Mouse (Mus musculus) stomach, postnatal 0 days (tissue): ENCODE measurements at regions not wholly inside any gene's neighbourhood (a gene's known extent, or its start where the extent isn't known, plus 50 kb on each side); places are given as distances from the start of the nearest gene placed in this dataset. TPM values are rescaled to one million over a fixed set of nuclear protein-coding genes. Genes with fewer than 3 reads are reported as not detected.

ENCODE experiments used
- ATAC-seq: fragments of 200-750 bp; cut with Nextera tagmentation; 2 replicates; pipeline ENCODE4 v1.8.0; 2017; ENCODE audit not compliant: low FRiP score, low TSS enrichment
- DNase-seq: peaks from one replicate; pipeline ENCODE4 v3.0.0-alpha.2; 2016; ENCODE audit warnings: low spot score
- H3K27ac ChIP-seq: fragments of 300-500 bp; sonication (generic); replicated peaks from 2 replicates; pipeline ENCODE4 v1.5.1; 2014; ENCODE audit warnings: mild to moderate bottlenecking, control low read depth
- H3K27me3 ChIP-seq: fragments of 300-500 bp; sonication (generic); 2 replicates; pipeline ENCODE4 v1.6.1; 2014; ENCODE audit warnings: low read length; ENCODE audit not compliant: control insufficient read depth, insufficient read depth
- H3K36me3 ChIP-seq: fragments of 300-500 bp; sonication (generic); 2 replicates; pipeline ENCODE4 v1.6.1; 2014; ENCODE audit warnings: low read length, mixed read lengths; ENCODE audit not compliant: control insufficient read depth, insufficient read depth
- H3K4me1 ChIP-seq: fragments of 300-500 bp; sonication (generic); replicated peaks from 2 replicates; pipeline ENCODE4 v1.6.1; 2014; ENCODE audit warnings: antibody characterized with exemption; ENCODE audit not compliant: control insufficient read depth, insufficient read depth
- H3K4me2 ChIP-seq: fragments of 300-500 bp; sonication (generic); replicated peaks from 2 replicates; pipeline ENCODE4 v1.6.1; 2014; ENCODE audit warnings: low read depth, mild to moderate bottlenecking, control low read depth, moderate library complexity
- H3K4me3 ChIP-seq: fragments of 300-500 bp; sonication (generic); 2 replicates; pipeline ENCODE4 v1.5.1; 2014; ENCODE audit warnings: low read depth, low read length, control low read depth
- H3K9ac ChIP-seq: fragments of 300-500 bp; sonication (generic); 2 replicates; pipeline ENCODE4 v1.6.1; 2014; ENCODE audit warnings: mild to moderate bottlenecking, low read length, control low read depth, mixed read lengths
- H3K9me3 ChIP-seq: fragments of 300-500 bp; sonication (generic); 2 replicates; pipeline ENCODE4 v1.6.1; 2016; ENCODE audit warnings: low read length; ENCODE audit not compliant: control insufficient read depth
- CTCF ChIP-seq: IDR thresholded peaks from 2 replicates; pipeline ENCODE4 v1.5.1; 2016; ENCODE audit warnings: antibody characterized with exemption, low read depth, mild to moderate bottlenecking, moderate library complexity
- EP300 ChIP-seq: optimal IDR thresholded peaks from 2 replicates; pipeline ENCODE3; 2016; ENCODE audit warnings: antibody characterized with exemption
- WGBS: fragments of 180-500 bp; shearing (Covaris S2); extraction: QIAGEN DNeasy Blood & Tissue Kit; methylation state at CpG from one replicate; pipeline ENCODE4 v1.1.7; 2014; 5-methylcytosine and 5-hydroxymethylcytosine counted together
- microRNA counts: library from miRNA; unstranded; fragments of <30 nt; microRNA quantifications from one replicate; lab custom pipeline; 2015
- microRNA-seq: library from miRNA; unstranded; fragments of <30 nt; microRNA quantifications from one replicate; pipeline ENCODE4, GENCODE M21; 2016

- Histone ChIP-seq H3K9me3 (no peaks in the 10 kb centered on the region), H3K4me2 (no peak overlapping the region), H3K4me1 (no peaks in the 10 kb centered on the region), H3K36me3 (no peaks in the 10 kb centered on the region), H3K27me3 (no peaks in the 10 kb centered on the region), H3K4me3 (no peak overlapping the region), H3K9ac (no peak overlapping the region), H3K27ac (no peak overlapping the region)
- TF ChIP-seq CTCF (no peak), EP300 (no peak)
- ATAC-seq (no peak), DNase-seq (no peak)
- 73% methylated on average over 7 of the region's 7 CpGs for WGBS
These were observed 65.3 kb upstream of the Ccdc85a start for GRCm38 (mm10) chr11:28649446-28649845.

- TF ChIP-seq CTCF (no peak), EP300 (no peak)
- H3K27ac ChIP-seq, result no peak overlapping the region
- no peak overlapping the region for H3K4me2 ChIP-seq
- H3K9me3 ChIP-seq, result no peaks in the 10 kb centered on the region
- DNase-seq, result no peak
- no peaks in the 10 kb centered on the region for H3K4me1 ChIP-seq
- 30% methylated on average over 3 of the region's 3 CpGs for WGBS
- no peak overlapping the region for H3K9ac ChIP-seq
- no peak overlapping the region for H3K4me3 ChIP-seq
- no peaks in the 10 kb centered on the region for H3K27me3 ChIP-seq
- no peaks in the 10 kb centered on the region for H3K36me3 ChIP-seq
- no peak for ATAC-seq
These were observed 64.8 kb upstream of the Ccdc85a start for GRCm38 (mm10) chr11:28648916-28649315.

GRCm38 (mm10) chr11:28639081-28639480 lies 55.0 kb upstream of the Ccdc85a start:
- Histone ChIP-seq H3K36me3 (no peaks in the 10 kb centered on the region), H3K9ac (no peak overlapping the region), H3K4me2 (no peak overlapping the region), H3K4me3 (no peak overlapping the region), H3K4me1 (no peaks in the 10 kb centered on the region), H3K27ac (no peak overlapping the region), H3K27me3 (no peaks in the 10 kb centered on the region), H3K9me3 (no peaks in the 10 kb centered on the region)
- no peak for TF ChIP-seq EP300
- ATAC-seq (no peak), DNase-seq (no peak)
- 87% methylated on average over 1 of the region's 1 CpGs for WGBS

- no peaks in the 10 kb centered on the region for H3K4me1 ChIP-seq
- H3K4me2 ChIP-seq, result no peak overlapping the region
- no peaks in the 10 kb centered on the region for H3K27me3 ChIP-seq
- no peaks in the 10 kb centered on the region for H3K36me3 ChIP-seq
- H3K9ac ChIP-seq, result no peak overlapping the region
- DNase-seq (no peak), ATAC-seq (no peak)
- TF ChIP-seq EP300 (no peak), CTCF (no peak)
- no peak overlapping the region for H3K27ac ChIP-seq
- H3K4me3 ChIP-seq, result no peak overlapping the region
- no peaks in the 10 kb centered on the region for H3K9me3 ChIP-seq
- WGBS, result 52% methylated on average over 3 of the region's 3 CpGs
These were observed 52.6 kb upstream of the Ccdc85a start for GRCm38 (mm10) chr11:28636752-28637151.

MicroRNAs encoded in the stretch of these regions (microRNA counts, 519-probe panel; counts per million panel counts)
- microRNA mmu-miR-216a (lab: Ali Mortazavi, UCI) (not detected), microRNA mmu-miR-216b (lab: Ali Mortazavi, UCI) (not detected), microRNA mmu-miR-217 (lab: Ali Mortazavi, UCI) (not detected)

Small RNA genes lying in the stretch of these regions (microRNA-seq; reads per million reads assigned to microRNA genes)
- gene Mir216a (1.3 reads per million), gene Mir216b (not detected), gene Mir216c (not detected), gene Mir217 (1.6 reads per million)
